Mouse (Mus musculus) hindbrain, embryonic 14.5 days (tissue): ENCODE results near the gene Ddi2. TPM values are rescaled to one million over a fixed set of nuclear protein-coding genes. Genes with fewer than 3 reads are reported as not detected.
"Not testable (repeated sequence)": the region's sequence is repeated elsewhere in the genome, so short reads cannot be mapped to it uniquely, and the experiment has no call there.

Source experiments
- ATAC-seq: fragments of 200-750 bp; cut with Nextera tagmentation; 2 replicates; pipeline ENCODE4 v1.8.0; 2017; ENCODE audit warnings: moderate number of reproducible peaks, mild to moderate bottlenecking, moderate TSS enrichment, moderate library complexity; ENCODE audit not compliant: low FRiP score
- DNase-seq: peaks from one replicate; pipeline ENCODE4 v3.0.0-alpha.2; 2015; ENCODE audit warnings: low spot score
- H3K27ac ChIP-seq: fragments of 300-500 bp; sonication (generic); 2 replicates; pipeline ENCODE4 v1.5.1; 2014; ENCODE audit warnings: mild to moderate bottlenecking, moderate library complexity
- H3K27me3 ChIP-seq: fragments of 300-500 bp; sonication (generic); 2 replicates; pipeline ENCODE4 v1.6.1; 2014; ENCODE audit warnings: mild to moderate bottlenecking, low read length, mixed read lengths; ENCODE audit not compliant: control insufficient read depth, insufficient read depth
- H3K36me3 ChIP-seq: fragments of 300-500 bp; sonication (generic); replicated peaks from 2 replicates; pipeline ENCODE4 v1.6.1; 2014; ENCODE audit not compliant: control insufficient read depth, insufficient read depth
- H3K4me1 ChIP-seq: fragments of 300-500 bp; sonication (generic); replicated peaks from 2 replicates; pipeline ENCODE4 v1.6.1; 2014; ENCODE audit warnings: antibody characterized with exemption, low read length, mixed read lengths; ENCODE audit not compliant: control insufficient read depth, insufficient read depth
- H3K4me2 ChIP-seq: fragments of 300-500 bp; sonication (generic); replicated peaks from 2 replicates; pipeline ENCODE4 v1.6.1; 2014; ENCODE audit warnings: mild to moderate bottlenecking, moderate library complexity
- H3K4me3 ChIP-seq: fragments of 300-500 bp; sonication (generic); replicated peaks from 2 replicates; pipeline ENCODE4 v1.5.1; 2014; ENCODE audit warnings: mild to moderate bottlenecking, low read length
- H3K9ac ChIP-seq: fragments of 300-500 bp; sonication (generic); 2 replicates; pipeline ENCODE4 v1.6.1; 2014
- H3K9me3 ChIP-seq: fragments of 300-500 bp; sonication (generic); 2 replicates; pipeline ENCODE4 v1.6.1; 2016; ENCODE audit warnings: low read length; ENCODE audit not compliant: control insufficient read depth
- WGBS: fragments of 180-500 bp; shearing (Covaris S2); extraction: QIAGEN DNeasy Blood & Tissue Kit; methylation state at CpG from one replicate; pipeline ENCODE4 v1.1.7; 2014; 5-methylcytosine and 5-hydroxymethylcytosine counted together
- polyA plus RNA-seq: library from polyadenylated mRNA; unstranded; fragments of >200 nt; fragmentation: Nextera tagmentation; extraction: Ambion mirVana; gene quantifications from 2 replicates; pipeline ENCODE4 v1.2.1, GENCODE M21; 2014

The Ddi2 gene
- 12.0 and 12.1 TPM in 2 replicates for polyA plus RNA-seq

DNA sequence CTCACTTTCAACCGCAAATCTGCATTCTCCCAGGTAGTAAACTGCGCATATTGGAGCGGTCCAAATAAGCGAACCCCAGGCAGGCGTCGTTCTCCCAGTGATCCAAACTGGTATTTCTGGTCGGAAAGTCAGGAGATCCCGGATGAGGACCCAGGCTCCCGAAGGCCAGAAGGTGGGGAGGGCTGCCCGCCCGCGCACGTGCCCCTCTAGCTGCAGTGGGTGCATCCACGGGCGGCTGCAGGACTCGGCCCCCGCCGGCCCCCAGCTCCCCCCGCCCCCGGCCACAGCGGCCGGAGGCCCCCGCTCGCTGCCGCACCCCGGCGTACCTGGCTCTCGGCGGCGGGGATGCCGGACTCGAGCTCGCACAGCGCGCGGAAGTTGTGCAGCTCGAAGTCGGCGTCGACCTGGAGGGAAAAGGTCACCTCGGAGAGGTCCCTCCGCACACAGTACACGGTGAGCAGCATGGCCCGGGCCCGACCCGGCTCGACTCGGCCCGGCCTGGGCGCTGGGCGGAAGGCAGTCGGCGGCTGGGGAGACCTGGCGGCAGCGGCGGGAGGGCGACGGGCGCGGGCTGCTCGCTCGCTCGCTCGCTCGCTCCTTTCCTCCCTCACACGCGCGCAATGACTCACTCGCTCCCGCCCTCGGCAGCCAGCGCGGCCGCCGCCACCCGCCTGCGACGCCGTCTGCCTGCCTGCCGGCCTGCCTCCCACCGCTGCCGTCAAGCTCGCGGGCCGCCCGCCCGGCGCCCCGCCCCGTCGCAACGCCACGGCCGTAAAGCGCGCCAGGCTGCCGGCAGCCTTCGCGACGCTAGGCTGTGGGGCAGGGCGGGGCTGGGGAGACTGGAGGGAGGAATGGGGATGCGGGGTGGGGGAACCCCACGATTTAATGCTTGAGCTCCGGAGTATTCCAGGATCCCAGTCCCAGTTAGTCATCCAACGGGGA is at the start of gene Ddi2:
Ddi2 (minus strand) TSS at position 689 of the 942 bp plus-strand sequence.
- Histone ChIP-seq H3K36me3 (no peaks in the 10 kb centered on the region), H3K4me2 (peak within 1 kb of the TSS; percentile 90), H3K27ac (peak within 1 kb of the TSS; percentile 89), H3K27me3 (no peaks in the 10 kb centered on the region), H3K4me3 (peak within 1 kb of the TSS; percentile 100), H3K9ac (peak within 1 kb of the TSS; percentile 97), H3K9me3 (no peaks in the 10 kb centered on the region), H3K4me1 (peaks cover 20% of the 10 kb centered on the region)
- WGBS, result under 1% methylated on average over 86 of the region's 105 CpGs
- DNase-seq, result peak; percentile 93
- ATAC-seq, result peak; percentile 93

DNA sequence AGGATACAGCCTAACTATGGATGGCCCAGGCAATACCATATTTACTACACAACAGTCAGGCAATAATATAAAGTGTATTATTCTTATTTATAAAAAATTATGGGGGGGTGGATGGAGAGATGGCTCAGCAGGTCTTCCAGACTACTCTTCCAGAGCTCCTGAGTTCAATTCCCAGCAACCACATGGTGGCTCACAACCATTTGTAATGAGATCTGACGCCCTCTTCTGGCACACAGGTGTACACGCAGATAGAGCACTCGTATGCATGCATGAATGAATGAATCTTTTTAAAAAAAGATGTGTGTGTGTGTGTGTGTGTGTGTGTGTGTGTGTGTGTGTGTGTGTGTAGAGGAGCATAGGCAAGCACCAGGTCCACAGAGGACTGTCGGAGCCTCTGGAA is 49.8 kb upstream of the Ddi2 start:
- not testable (repeated sequence) for H3K9ac ChIP-seq, H3K4me3 ChIP-seq, H3K27ac ChIP-seq, H3K9me3 ChIP-seq, ATAC-seq, H3K4me1 ChIP-seq, DNase-seq, H3K27me3 ChIP-seq, H3K4me2 ChIP-seq
- peaks cover 93% of the 10 kb centered on the region for H3K36me3 ChIP-seq
- WGBS, result 83% methylated on average over 4 of the region's 4 CpGs

DNA sequence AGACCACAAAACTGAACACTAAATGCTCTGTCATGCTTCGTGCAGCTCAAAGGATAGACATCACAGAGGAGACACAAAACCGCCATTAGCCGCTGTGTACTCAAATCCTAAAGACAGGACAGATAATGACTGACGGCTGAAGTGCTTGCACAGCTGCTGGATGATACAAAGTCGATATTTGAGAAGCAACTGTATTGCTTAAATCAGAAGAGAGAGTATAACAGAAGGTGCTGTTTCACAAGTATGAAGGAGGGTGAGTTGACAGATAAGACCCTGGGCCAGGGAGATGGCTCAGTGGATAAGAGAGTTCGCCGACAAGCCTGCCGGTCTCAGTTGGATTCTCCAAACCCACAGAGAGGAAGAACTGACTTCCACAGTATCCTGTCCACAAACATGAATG is 48.6 kb upstream of the Ddi2 start:
- WGBS, result 95% methylated on average over 8 of the region's 8 CpGs
- H3K9me3 ChIP-seq, result no peaks in the 10 kb centered on the region
- H3K4me2 ChIP-seq, result no peak overlapping the region
- H3K4me3 ChIP-seq, result no peak overlapping the region
- DNase-seq (no peak), ATAC-seq (no peak)
- H3K36me3 ChIP-seq, result peaks cover 94% of the 10 kb centered on the region
- no peak overlapping the region for H3K9ac ChIP-seq
- no peak overlapping the region for H3K27ac ChIP-seq
- H3K27me3 ChIP-seq, result no peaks in the 10 kb centered on the region
- 0 out of 2 replicates have a peak, but pooled peaks cover 7% of the 10 kb centered on the region for H3K4me1 ChIP-seq

DNA sequence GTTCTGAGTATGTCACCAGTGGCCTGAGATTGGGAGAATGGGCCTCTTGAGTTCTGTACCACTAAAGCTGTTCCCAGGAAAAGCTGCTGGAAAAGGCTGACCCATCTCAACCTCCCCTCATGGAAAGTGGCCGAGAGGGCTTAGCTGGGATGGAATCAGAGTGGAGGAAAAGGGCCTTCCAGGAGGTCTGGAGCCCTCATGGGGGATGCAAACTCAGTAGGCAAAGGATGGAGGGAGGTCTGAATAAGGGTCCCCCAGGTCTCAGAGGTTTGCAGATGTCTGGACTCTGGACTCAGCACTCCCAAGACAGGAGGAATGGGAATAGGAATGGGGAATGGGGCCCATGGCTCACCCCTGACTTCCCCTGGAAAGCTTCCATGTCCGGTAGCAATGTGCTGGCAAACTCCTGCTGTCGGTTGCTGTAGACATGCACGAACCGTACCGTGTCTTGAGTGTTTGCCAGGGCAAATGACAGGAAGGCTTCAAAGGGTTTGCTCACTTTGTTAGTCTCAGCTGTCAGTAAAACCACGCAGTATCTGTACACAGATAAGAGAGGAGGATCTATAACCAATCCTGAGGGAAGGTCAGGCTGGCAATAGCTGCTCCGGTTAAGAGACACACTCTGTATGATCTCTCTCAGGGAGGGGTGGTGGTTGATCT is 46.4 kb upstream of the Ddi2 start:
- no peaks in the 10 kb centered on the region for H3K9me3 ChIP-seq
- peaks cover 12% of the 10 kb centered on the region; the same call in 1 of the 2 replicates for H3K4me1 ChIP-seq
- H3K4me2 ChIP-seq, result no peak overlapping the region
- 88% methylated on average over 8 of the region's 8 CpGs for WGBS
- no peak for ATAC-seq
- H3K36me3 ChIP-seq, result peaks cover 89% of the 10 kb centered on the region
- no peak overlapping the region for H3K4me3 ChIP-seq
- no peaks in the 10 kb centered on the region for H3K27me3 ChIP-seq
- DNase-seq, result no peak
- no peak overlapping the region for H3K27ac ChIP-seq
- H3K9ac ChIP-seq, result no peak overlapping the region

DNA sequence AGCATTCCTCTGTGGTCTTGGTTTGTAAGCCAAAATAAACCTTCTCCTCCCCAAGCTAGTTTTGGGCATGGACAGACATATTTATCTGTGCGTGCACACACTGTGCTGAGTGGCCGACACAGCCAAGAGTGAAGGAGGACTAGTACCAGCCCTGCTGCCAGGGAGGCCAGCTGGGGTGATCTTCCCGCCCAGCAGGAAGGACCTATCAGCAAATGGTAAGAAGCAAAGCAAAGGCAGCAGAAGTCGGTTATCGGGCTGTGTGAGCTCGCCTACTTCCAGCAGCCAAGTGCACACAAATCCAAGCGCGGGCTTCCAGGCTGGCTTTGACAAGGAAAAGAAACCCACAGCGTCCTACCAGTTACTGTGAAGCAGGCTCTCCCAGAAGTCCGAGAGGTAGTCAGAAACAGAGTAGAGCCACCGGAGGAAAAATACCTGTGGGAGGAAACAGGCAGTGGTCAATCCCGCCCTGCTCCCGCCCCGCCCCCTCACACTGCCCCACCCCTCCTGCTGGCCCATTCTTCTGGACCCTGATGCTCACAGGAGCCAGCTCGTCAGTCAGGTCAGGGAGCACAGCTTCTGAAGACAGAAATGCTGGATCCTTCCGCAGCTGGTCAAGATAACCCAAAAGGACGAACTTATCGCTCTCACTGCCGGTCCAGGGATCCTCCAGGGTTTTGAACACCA is 44.3 kb upstream of the Ddi2 start:
- Histone ChIP-seq H3K27ac (peak overlapping the region; percentile 43), H3K27me3 (no peaks in the 10 kb centered on the region), H3K36me3 (peaks cover 91% of the 10 kb centered on the region), H3K9me3 (no peaks in the 10 kb centered on the region), H3K4me1 (peaks cover 12% of the 10 kb centered on the region; the same call in 1 of the 2 replicates), H3K4me2 (0 out of 2 replicates have a peak overlapping the region, but pooled peaks have one; percentile 2), H3K4me3 (no peak overlapping the region), H3K9ac (no peak overlapping the region)
- ATAC-seq (peak; percentile 63; the same call in 1 of the 2 replicates), DNase-seq (no peak)
- WGBS, result 71% methylated on average over 19 of the region's 19 CpGs

DNA sequence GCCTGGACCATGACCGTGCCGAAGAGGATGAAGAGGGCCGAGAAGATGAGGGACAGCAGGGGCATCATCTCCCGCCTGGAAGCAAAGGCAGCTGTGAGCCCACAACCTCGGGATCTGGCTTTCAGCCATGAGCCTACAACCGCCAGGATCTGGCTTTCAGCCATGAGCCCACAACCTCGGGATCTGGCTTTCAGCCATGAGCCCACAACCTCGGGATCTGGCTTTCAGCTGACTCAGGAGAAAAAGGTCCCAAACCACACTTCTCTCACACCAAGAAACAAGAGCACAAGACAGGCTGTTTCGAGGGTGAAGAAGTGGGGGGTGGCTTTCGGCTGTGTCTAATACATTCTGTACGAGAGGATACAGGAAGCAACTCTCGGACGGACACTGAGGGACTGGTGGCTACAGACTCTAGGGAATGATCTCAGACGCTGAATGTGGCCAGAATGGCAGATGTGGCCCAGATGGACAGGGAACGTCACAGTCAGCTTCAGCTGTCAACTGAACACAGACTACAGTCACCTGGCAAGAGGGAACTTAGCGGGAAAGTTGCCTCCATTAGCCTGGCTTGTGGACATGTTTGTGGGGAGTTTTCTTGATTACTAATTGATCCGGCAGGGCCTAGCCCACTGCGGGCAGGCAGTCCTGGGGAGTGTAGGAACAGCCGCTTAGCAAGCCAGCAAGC is 43.6 kb upstream of the Ddi2 start:
- Histone ChIP-seq H3K4me3 (no peak overlapping the region), H3K27ac (peak overlapping the region; percentile 43), H3K27me3 (no peaks in the 10 kb centered on the region), H3K4me2 (0 out of 2 replicates have a peak overlapping the region, but pooled peaks have one; percentile 2), H3K4me1 (peaks cover 12% of the 10 kb centered on the region; the same call in 1 of the 2 replicates), H3K9ac (no peak overlapping the region), H3K9me3 (no peaks in the 10 kb centered on the region), H3K36me3 (peaks cover 92% of the 10 kb centered on the region)
- ATAC-seq (peak; percentile 56; the same call in 1 of the 2 replicates), DNase-seq (peak; percentile 84)
- 47% methylated on average over 19 of the region's 19 CpGs for WGBS

DNA sequence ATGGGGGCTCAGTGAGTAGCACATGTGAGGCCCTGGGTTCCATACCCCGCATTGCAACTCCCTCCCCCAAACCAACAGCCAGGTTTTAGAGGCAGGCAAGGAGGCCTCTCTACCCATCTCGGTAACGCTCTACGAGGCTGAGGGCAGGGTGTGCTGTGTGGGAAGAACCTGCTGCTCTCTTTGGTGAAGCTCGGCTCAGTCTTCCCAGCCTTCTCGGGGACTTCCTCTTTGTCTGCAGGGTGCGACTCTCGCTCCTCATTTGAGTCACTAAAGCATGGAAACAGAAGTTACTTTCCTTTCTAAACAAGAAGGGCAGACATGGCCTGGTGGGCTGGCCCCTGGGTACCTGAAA is 43.1 kb upstream of the Ddi2 start:
- Histone ChIP-seq H3K36me3 (peaks cover 89% of the 10 kb centered on the region), H3K27me3 (no peaks in the 10 kb centered on the region), H3K4me1 (peaks cover 12% of the 10 kb centered on the region; the same call in 1 of the 2 replicates), H3K9me3 (no peaks in the 10 kb centered on the region), H3K4me2 (no peak overlapping the region), H3K9ac (no peak overlapping the region), H3K27ac (peak overlapping the region; percentile 43), H3K4me3 (no peak overlapping the region)
- ATAC-seq (no peak), DNase-seq (no peak)
- WGBS, result 72% methylated on average over 8 of the region's 8 CpGs

DNA sequence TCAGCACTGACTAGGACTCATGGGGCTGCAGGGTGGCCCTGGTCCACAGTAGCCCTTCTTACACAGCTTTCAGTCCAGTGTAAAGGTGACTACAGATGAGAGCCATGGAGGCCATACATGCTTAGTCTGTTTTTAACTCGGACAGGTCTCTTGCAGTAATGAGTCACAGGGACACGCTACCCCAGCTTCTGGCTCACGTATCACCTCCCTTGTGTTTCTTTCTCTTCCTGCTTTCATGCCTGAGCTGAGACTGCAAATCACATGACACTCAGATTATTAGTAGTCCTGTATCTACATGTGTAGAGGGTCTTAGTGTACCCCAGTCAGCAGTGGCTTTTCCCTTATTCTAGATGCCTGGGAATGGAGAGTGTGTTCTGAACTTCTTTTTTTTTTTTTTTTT is 41.8 kb upstream of the Ddi2 start:
- H3K9me3 ChIP-seq, result no peaks in the 10 kb centered on the region
- ATAC-seq, result no peak
- H3K4me1 ChIP-seq, result peaks cover 12% of the 10 kb centered on the region; the same call in 1 of the 2 replicates
- no peak overlapping the region for H3K4me2 ChIP-seq
- H3K36me3 ChIP-seq, result peaks cover 76% of the 10 kb centered on the region
- H3K4me3 ChIP-seq, result no peak overlapping the region
- no peaks in the 10 kb centered on the region for H3K27me3 ChIP-seq
- H3K27ac ChIP-seq, result no peak overlapping the region
- DNase-seq, result no peak
- WGBS, result 93% methylated on average over 3 of the region's 3 CpGs
- H3K9ac ChIP-seq, result no peak overlapping the region
